ENCODE assay signal across 18 mouse cellular contexts in the genomic region with DNA sequence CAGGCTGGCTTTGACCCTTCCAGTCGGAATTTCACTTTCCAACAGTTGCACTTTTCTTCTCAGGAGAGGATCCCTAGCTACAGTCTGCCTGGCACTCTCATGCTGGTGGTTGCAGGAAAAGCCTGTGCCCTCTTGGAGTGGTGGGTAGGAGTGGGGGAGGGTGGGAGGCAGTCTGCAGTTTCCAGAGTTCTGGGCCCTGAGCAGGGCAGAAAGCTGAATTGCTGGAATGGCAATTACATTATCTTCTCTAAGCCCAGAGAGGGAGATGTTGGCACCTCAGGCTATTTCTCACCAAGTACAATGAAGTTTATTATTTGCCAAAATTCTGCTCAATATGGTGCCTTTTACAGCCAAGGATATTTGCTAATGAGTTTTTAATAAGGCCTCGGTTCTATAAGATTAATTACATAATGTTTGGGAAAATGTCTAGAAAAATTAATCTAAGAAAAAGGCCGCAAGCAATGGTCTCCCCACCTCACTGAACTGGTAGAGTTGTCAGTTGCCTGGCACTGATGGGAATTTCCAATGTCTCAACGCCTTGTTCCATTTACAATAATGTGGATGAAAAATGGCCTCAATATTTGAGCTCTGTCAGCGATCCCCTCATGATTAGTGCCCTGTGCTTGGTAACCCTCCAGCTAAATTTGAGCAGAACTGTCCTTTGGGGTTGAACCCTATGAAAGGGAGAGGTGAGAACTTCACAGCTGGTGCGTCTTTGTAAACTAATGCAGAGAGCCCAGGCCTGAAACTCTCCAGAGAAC. TPM values are rescaled to one million over a fixed set of nuclear protein-coding genes. Genes with fewer than 3 reads are reported as not detected.
A peak's percentile ranks its signal among the peaks of the same experiment; 100 is the strongest.
DNase-seq lines count a peak whose midpoint lies in the region; ATAC-seq and TF ChIP-seq lines count a peak whose summit lies in the region.
"Had no signal": no experiment of that assay in that cellular context is flagged by ENCODE, and none has a peak within 500 bp of the region (broad histone marks: within the 10 kb centered on the region; RNA-seq: fewer than 3 reads in every experiment).

No protein-coding gene starts in this region.

- H3K9me3 ChIP-seq in heart, postnatal 0 days (replicated peaks; ENCODE audit: control insufficient read depth, low read length) = no peaks in the 10 kb centered on the region
- no peaks in the 10 kb centered on the region for H3K9me3 ChIP-seq in embryonic facial prominence, embryonic 13.5 days
- no peaks in the 10 kb centered on the region for H3K9me3 ChIP-seq in hindbrain, embryonic 10.5 days
- H3K9me3 ChIP-seq in limb, embryonic 14.5 days (ENCODE audit: control insufficient read depth, low read length) = no peaks in the 10 kb centered on the region
- H3K9me3 ChIP-seq: lung, embryonic 15.5 days; megakaryocyte, embryonic 14.5 days had no signal

- TF ChIP-seq CTCF in heart, postnatal 0 days (IDR thresholded peaks at IDR 0.05; ENCODE audit: low read depth) = no peak

- no peak for ATAC-seq in heart, postnatal 0 days (ENCODE audit: insufficient read depth, low read depth)
- ATAC-seq in embryonic facial prominence, embryonic 13.5 days (ENCODE audit: insufficient number of reproducible peaks, insufficient read depth, low FRiP score, low TSS enrichment, low read depth) = no peak
- ATAC-seq in limb, embryonic 14.5 days (ENCODE audit: low FRiP score, low read depth) = 0 out of 2 replicates have a peak, but pooled peaks have one; percentile 21
- no peak; the same call in 1 of the 2 replicates for ATAC-seq in frontal cortex, adult (ENCODE audit: low TSS enrichment)
- ATAC-seq in cerebellum, adult (ENCODE audit: insufficient number of reproducible peaks, low FRiP score, low TSS enrichment) = no peak
- ATAC-seq: intestine, embryonic 16.5 days had no signal

- H3K9ac ChIP-seq in heart, postnatal 0 days (replicated peaks; ENCODE audit: low read depth, low read length) = no peak overlapping the region
- no peak overlapping the region for H3K9ac ChIP-seq in embryonic facial prominence, embryonic 13.5 days
- no peak overlapping the region for H3K9ac ChIP-seq in limb, embryonic 14.5 days (ENCODE audit: low read depth, low read length, severe bottlenecking)
- H3K9ac ChIP-seq: lung, embryonic 15.5 days had no signal

- WGBS in heart, postnatal 0 days = 81% methylated on average over 6 of the region's 6 CpGs
- WGBS in embryonic facial prominence, embryonic 13.5 days = 75% methylated on average over 6 of the region's 6 CpGs
- WGBS in hindbrain, embryonic 10.5 days = 79% methylated on average over 6 of the region's 6 CpGs
- 69% methylated on average over 6 of the region's 6 CpGs for WGBS in limb, embryonic 14.5 days

- no peak for TF ChIP-seq EP300 in heart, postnatal 0 days (IDR thresholded peaks at IDR 0.05; ENCODE audit: low read depth)

- peak overlapping the region; percentile 8; the same call in 1 of the 2 replicates for H3K27ac ChIP-seq in heart, postnatal 0 days (ENCODE audit: low read depth)
- H3K27ac ChIP-seq in embryonic facial prominence, embryonic 13.5 days = peak overlapping the region; percentile 76; the same call in 1 of the 2 replicates
- H3K27ac ChIP-seq in hindbrain, embryonic 10.5 days = peak overlapping the region; percentile 71; the same call in 1 of the 2 replicates
- H3K27ac ChIP-seq in limb, embryonic 14.5 days (replicated peaks; ENCODE audit: low read depth, low read length) = peak overlapping the region; percentile 78

- intact Hi-C loops in heart, postnatal 25 days (cut with DNase I) = loop anchor here (2.0 kb wide), 1 partner anchor 38 kb away; no protein-coding TSS in a partner anchor

- no peak overlapping the region for H3K4me2 ChIP-seq in heart, postnatal 0 days (ENCODE audit: low read depth, low read length)
- peak overlapping the region; percentile 18; the same call in 1 of the 2 replicates for H3K4me2 ChIP-seq in embryonic facial prominence, embryonic 13.5 days
- H3K4me2 ChIP-seq in limb, embryonic 14.5 days (replicated peaks; ENCODE audit: low read depth, low read length, severe bottlenecking) = peak overlapping the region; percentile 13
- H3K4me2 ChIP-seq: liver, embryonic 11.5 days; lung, embryonic 15.5 days had no signal

- no peak overlapping the region for H3K4me3 ChIP-seq in heart, postnatal 0 days (ENCODE audit: low read depth, low read length)
- H3K4me3 ChIP-seq in embryonic facial prominence, embryonic 13.5 days = no peak overlapping the region
- H3K4me3 ChIP-seq in hindbrain, embryonic 10.5 days = no peak overlapping the region
- no peak overlapping the region for H3K4me3 ChIP-seq in limb, embryonic 14.5 days (replicated peaks; ENCODE audit: low read length)
- H3K4me3 ChIP-seq: lung, embryonic 15.5 days; megakaryocyte, embryonic 14.5 days; myocyte had no signal

- TF ChIP-seq POLR2A in limb, embryonic 14.5 days (IDR thresholded peaks at IDR 0.05; ENCODE audit: borderline replicate concordance, extremely low read depth, insufficient read depth, insufficient read length) = no peak

- no peaks in the 10 kb centered on the region for H3K27me3 ChIP-seq in heart, postnatal 0 days (ENCODE audit: control insufficient read depth, insufficient read depth, low read length)
- peaks cover 10% of the 10 kb centered on the region for H3K27me3 ChIP-seq in embryonic facial prominence, embryonic 13.5 days
- peaks cover 17% of the 10 kb centered on the region for H3K27me3 ChIP-seq in hindbrain, embryonic 10.5 days (ENCODE audit: insufficient read depth, poor library complexity, severe bottlenecking)
- H3K27me3 ChIP-seq in limb, embryonic 14.5 days (ENCODE audit: control insufficient read depth, insufficient read depth, low read length) = no peaks in the 10 kb centered on the region
- H3K27me3 ChIP-seq: lung, embryonic 15.5 days had no signal

- H3K36me3 ChIP-seq in heart, postnatal 0 days (replicated peaks; ENCODE audit: control insufficient read depth, insufficient read depth, low read length) = no peaks in the 10 kb centered on the region
- no peaks in the 10 kb centered on the region for H3K36me3 ChIP-seq in embryonic facial prominence, embryonic 13.5 days
- no peaks in the 10 kb centered on the region for H3K36me3 ChIP-seq in hindbrain, embryonic 10.5 days
- H3K36me3 ChIP-seq in limb, embryonic 14.5 days (ENCODE audit: control insufficient read depth, insufficient read depth, low read length) = peaks cover 3% of the 10 kb centered on the region; the same call in 1 of the 2 replicates
- H3K36me3 ChIP-seq: lung, embryonic 15.5 days had no signal

- H3K4me1 ChIP-seq in heart, postnatal 0 days (ENCODE audit: control insufficient read depth, insufficient read depth) = peaks cover 9% of the 10 kb centered on the region; the same call in 1 of the 2 replicates
- peaks cover 14% of the 10 kb centered on the region for H3K4me1 ChIP-seq in embryonic facial prominence, embryonic 13.5 days
- peaks cover 32% of the 10 kb centered on the region for H3K4me1 ChIP-seq in hindbrain, embryonic 10.5 days (replicated peaks)
- peaks cover 10% of the 10 kb centered on the region; the same call in 1 of the 2 replicates for H3K4me1 ChIP-seq in limb, embryonic 14.5 days (ENCODE audit: control insufficient read depth, insufficient read depth, low read length)

- no peak for DNase-seq in heart, postnatal 0 days (ENCODE audit: low spot score)
- DNase-seq in heart, postnatal 25 days (ENCODE audit: low spot score) = no peak
- no peak for DNase-seq in hindbrain, embryonic 10.5 days (ENCODE audit: low spot score)
- DNase-seq in limb, embryonic 14.5 days (ENCODE audit: low spot score) = no peak
- no peak for DNase-seq in embryo, embryonic 10.5 days (ENCODE audit: low spot score)
- DNase-seq: adrenal gland, adult 8-10 months; kidney, postnatal 25 days had no signal

RNA-seq across cellular contexts. Expression of gene Cnmd, which starts 3.0 kb away (rescaled TPM):
- total RNA-seq in heart, postnatal 0 days (2014; rRNA removed; ENCODE audit: low replicate concordance) = not detected in 2 replicates
- polyA plus RNA-seq in heart, postnatal 0 days (2015; fragmentation: Nextera tagmentation; extraction: Ambion mirVana) = 0.82 and 0.98 TPM in 2 replicates
- under 1 TPM; 0.62 to 0.81 TPM for total RNA-seq in heart, postnatal 25 days (2021)
- polyA plus RNA-seq in embryonic facial prominence, embryonic 13.5 days (2015; fragmentation: Nextera tagmentation; extraction: Ambion mirVana) = 124 and 179 TPM in 2 replicates
- polyA plus RNA-seq in hindbrain, embryonic 10.5 days (2016; fragmentation: Nextera tagmentation; extraction: Ambion mirVana) = 17.3 and 20.8 TPM in 2 replicates
- 324 and 384 TPM in 2 replicates for polyA plus RNA-seq in limb, embryonic 14.5 days (2012; rRNA removed)
- 169 and 199 TPM in 2 replicates for polyA plus RNA-seq in limb, embryonic 14.5 days (2014; fragmentation: Nextera tagmentation; extraction: Ambion mirVana)
- total RNA-seq: ES-E14; granulocyte monocyte progenitor cell, adult 5-6 weeks had no signal
- polyA plus RNA-seq: C2C12, myocyte had no signal

Comparison
In these comparisons a context has a peak if more than half of its experiments do, and no peak if none do; other contexts are left out.
1. H3K27ac ChIP-seq: peak in every context shown above with its lines; median percentile 78 in limb, embryonic 14.5 days; 76 in embryonic facial prominence, embryonic 13.5 days; 71 in hindbrain, embryonic 10.5 days; 8 in heart, postnatal 0 days.